Mouse (Mus musculus) kidney, embryonic 15.5 days (tissue): ENCODE measurements around the gene Zswim5. TPM values are rescaled to one million over a fixed set of nuclear protein-coding genes. Genes with fewer than 3 reads are reported as not detected.

Source experiments
- ATAC-seq: fragments of 200-750 bp; cut with Nextera tagmentation; replicated peaks from 2 replicates; pipeline ENCODE4 v1.8.0; 2017; ENCODE audit warnings: moderate TSS enrichment; ENCODE audit not compliant: low FRiP score
- H3K27ac ChIP-seq: fragments of 300-500 bp; sonication (generic); 2 replicates; pipeline ENCODE4 v1.5.1; 2015; ENCODE audit warnings: mild to moderate bottlenecking, inconsistent platforms
- H3K27me3 ChIP-seq: fragments of 300-500 bp; sonication (generic); 2 replicates; pipeline ENCODE4 v1.6.1; 2015; ENCODE audit warnings: inconsistent platforms
- H3K36me3 ChIP-seq: fragments of 300-500 bp; sonication (generic); 2 replicates; pipeline ENCODE4 v1.6.1; 2015; ENCODE audit warnings: inconsistent platforms
- H3K4me1 ChIP-seq: fragments of 300-500 bp; sonication (generic); 2 replicates; pipeline ENCODE4 v1.6.1; 2015; ENCODE audit warnings: inconsistent platforms
- H3K4me2 ChIP-seq: fragments of 300-500 bp; sonication (generic); 2 replicates; pipeline ENCODE4 v1.6.1; 2015; ENCODE audit warnings: moderate library complexity, mild to moderate bottlenecking, inconsistent platforms
- H3K4me3 ChIP-seq: fragments of 300-500 bp; sonication (generic); replicated peaks from 2 replicates; pipeline ENCODE4 v1.5.1; 2015; ENCODE audit warnings: mild to moderate bottlenecking, inconsistent platforms
- H3K9ac ChIP-seq: fragments of 300-500 bp; sonication (generic); 2 replicates; pipeline ENCODE4 v1.6.1; 2015; ENCODE audit warnings: mild to moderate bottlenecking, inconsistent platforms
- H3K9me3 ChIP-seq: fragments of 300-500 bp; sonication (generic); replicated peaks from 2 replicates; pipeline ENCODE4 v1.6.1; 2016; ENCODE audit warnings: inconsistent platforms
- WGBS: fragments of 180-500 bp; shearing (Covaris S2); methylation state at CpG from one replicate; pipeline ENCODE4 v1.1.7; 2015; ENCODE audit warnings: mixed read lengths; 5-methylcytosine and 5-hydroxymethylcytosine counted together
- polyA plus RNA-seq: library from polyadenylated mRNA; unstranded; fragments of >200 nt; fragmentation: Nextera tagmentation; extraction: Ambion mirVana; gene quantifications from 2 replicates; pipeline ENCODE4 v1.2.1, GENCODE M21; 2015

Zswim5 gene
- polyA plus RNA-seq, 1 experiment from 2014 or later = 1.7 TPM

DNA sequence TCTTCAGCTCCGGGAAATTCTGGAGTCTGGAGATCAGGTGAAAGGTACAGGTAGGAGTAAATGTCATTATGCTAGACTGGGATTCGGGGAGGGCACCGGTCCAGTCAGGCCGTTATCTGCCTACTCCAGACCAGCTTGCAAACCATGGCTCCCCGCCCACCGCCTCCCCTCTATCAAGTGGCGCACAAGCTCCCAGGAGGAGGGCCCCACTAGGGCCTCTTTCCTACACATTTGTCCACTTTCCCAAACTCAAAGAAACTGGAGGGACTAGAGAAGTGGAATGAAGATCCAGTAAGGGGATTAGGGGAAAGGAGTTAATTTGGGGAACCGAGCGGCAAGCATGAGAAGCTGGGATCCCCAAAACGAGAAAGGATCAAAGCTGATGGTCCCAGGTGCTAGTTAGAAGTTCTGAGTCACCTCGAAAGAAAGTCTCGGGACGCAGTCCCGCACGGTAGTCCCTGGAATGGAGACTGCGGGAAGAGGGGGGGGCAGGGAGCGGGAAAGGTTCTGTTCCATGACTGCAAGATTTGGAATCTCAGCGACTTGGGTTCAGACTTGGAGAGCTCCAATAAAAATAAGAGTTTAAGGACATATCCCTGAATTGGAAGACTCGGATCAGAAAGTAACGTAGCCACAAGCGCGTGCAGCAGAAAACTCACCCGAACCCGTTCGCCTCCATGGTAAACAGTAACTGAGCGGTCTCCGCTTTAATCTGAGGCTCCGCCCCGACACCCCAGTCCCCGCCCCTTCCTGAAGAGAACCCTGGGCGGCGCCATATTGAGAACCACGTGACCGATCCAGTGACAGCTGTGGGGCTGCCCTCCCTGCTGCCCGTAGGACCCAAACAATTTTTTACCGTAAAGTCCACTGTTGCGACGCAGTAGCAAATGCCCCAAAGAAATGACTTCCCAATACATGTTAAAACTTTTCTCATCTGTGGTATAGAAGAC lies 116.8 kb downstream of the Zswim5 start, which contains the start of gene Urod:
Urod (minus strand) TSS at position 742 of the 950 bp plus-strand sequence.
- WGBS = under 1% methylated on average over 38 of the region's 38 CpGs
- H3K9ac ChIP-seq = peak within 1 kb of the TSS; percentile 74
- H3K4me1 ChIP-seq = peaks cover 31% of the 10 kb centered on the region
- H3K27me3 ChIP-seq = no peaks in the 10 kb centered on the region
- peak within 1 kb of the TSS; percentile 98 for H3K4me2 ChIP-seq
- H3K9me3 ChIP-seq = no peaks in the 10 kb centered on the region
- H3K36me3 ChIP-seq = peaks cover 27% of the 10 kb centered on the region
- ATAC-seq = peak; percentile 92
- H3K27ac ChIP-seq = peak within 1 kb of the TSS; percentile 82
- H3K4me3 ChIP-seq = peak within 1 kb of the TSS; percentile 81

- H3K9me3 ChIP-seq = no peaks in the 10 kb centered on the region
- under 1% methylated on average over 57 of the region's 58 CpGs for WGBS
- peak within 1 kb of the TSS; percentile 81 for H3K4me3 ChIP-seq
- H3K9ac ChIP-seq = peak within 1 kb of the TSS; percentile 74
- H3K27me3 ChIP-seq = no peaks in the 10 kb centered on the region
- peaks cover 29% of the 10 kb centered on the region for H3K36me3 ChIP-seq
- H3K4me2 ChIP-seq = peak within 1 kb of the TSS; percentile 98
- peak within 1 kb of the TSS; percentile 82 for H3K27ac ChIP-seq
- peak; percentile 77 for ATAC-seq
- H3K4me1 ChIP-seq = peaks cover 31% of the 10 kb centered on the region
These were observed 118.1 kb downstream of the Zswim5 start, which contains the start of gene Hectd3 for GRCm38 (mm10) chr4:116995131-116995797. Gene Hectd3 (plus strand): TSS chr4:116995317.

DNA sequence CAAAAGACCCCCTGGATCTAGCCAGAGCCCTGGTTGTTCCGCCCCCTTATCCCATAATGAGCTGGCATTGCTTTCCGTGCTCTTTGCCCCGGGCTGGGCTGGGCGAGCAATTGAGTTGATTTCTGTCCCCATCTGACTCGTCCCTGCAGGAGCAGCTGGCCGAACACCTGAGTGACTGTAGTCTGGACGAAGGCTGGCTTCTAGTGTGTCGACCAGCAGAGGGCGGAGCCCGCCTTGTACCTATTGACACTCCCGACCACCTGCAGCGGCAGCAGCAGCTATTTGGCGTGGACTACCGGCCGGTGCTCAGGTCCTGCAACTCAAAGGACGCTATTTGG lies 118.6 kb downstream of the Zswim5 start:
- 0% methylated on average over 16 of the region's 16 CpGs for WGBS
- H3K9me3 ChIP-seq = no peaks in the 10 kb centered on the region
- H3K9ac ChIP-seq = peak overlapping the region; percentile 74
- H3K36me3 ChIP-seq = peaks cover 29% of the 10 kb centered on the region
- H3K27ac ChIP-seq = peak overlapping the region; percentile 82
- H3K4me2 ChIP-seq = peak overlapping the region; percentile 98
- no peaks in the 10 kb centered on the region for H3K27me3 ChIP-seq
- H3K4me3 ChIP-seq = peak overlapping the region; percentile 81
- peaks cover 31% of the 10 kb centered on the region for H3K4me1 ChIP-seq
- peak; percentile 22 for ATAC-seq

- 93% methylated on average over 17 of the region's 17 CpGs for WGBS
- Histone ChIP-seq H3K4me3 (no peak overlapping the region), H3K36me3 (peaks cover 52% of the 10 kb centered on the region), H3K9ac (no peak overlapping the region), H3K27ac (no peak overlapping the region), H3K4me1 (peaks cover 23% of the 10 kb centered on the region), H3K4me2 (no peak overlapping the region), H3K27me3 (no peaks in the 10 kb centered on the region), H3K9me3 (no peaks in the 10 kb centered on the region)
- ATAC-seq = no peak
These were observed 122.5 kb downstream of the Zswim5 start for GRCm38 (mm10) chr4:116999513-117000154.

GRCm38 (mm10) chr4:117001957-117002356 lies 124.8 kb downstream of the Zswim5 start:
- peaks cover 52% of the 10 kb centered on the region for H3K36me3 ChIP-seq
- 88% methylated on average over 16 of the region's 16 CpGs for WGBS

DNA sequence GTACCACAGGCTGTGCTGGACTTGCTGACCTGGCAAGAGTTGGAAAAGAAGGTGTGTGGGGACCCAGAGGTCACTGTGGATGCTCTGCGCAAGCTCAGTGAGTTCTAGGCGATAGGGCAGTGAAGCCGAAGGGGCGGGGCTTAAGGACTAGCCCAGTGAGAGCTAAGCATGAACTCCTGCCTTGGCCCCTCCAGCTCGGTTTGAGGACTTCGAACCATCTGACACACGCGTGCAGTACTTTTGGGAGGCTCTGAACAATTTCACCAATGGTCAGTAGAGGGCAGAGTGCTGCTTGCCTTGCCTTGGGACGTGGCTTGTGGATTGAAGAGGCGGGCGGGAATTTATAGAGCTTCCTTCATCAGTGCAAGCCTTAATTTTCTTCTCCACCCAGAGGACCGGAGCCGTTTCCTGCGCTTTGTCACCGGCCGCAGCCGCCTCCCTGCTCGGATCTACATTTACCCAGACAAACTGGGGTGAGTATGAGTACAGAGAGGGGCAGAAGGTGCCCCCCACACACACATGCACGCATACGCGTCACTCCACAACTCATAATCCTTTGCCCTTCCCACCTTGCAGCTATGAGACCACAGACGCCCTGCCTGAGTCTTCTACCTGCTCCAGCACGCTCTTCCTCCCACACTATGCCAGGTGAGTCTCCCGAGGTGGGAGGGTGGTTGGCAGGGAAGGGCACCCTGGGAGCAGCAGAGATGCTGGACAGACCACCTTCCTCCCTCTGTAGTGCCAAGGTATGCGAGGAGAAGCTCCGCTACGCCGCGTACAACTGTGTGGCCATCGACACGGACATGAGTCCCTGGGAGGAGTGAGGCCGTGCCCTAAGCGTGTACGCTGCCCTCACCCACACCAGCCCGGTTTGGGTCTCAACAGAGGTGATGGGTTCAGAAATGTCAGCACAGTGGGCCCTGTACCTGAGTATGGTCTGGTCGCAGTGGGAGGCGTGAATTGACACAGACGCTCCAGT lies 125.7 kb downstream of the Zswim5 start:
- H3K36me3 ChIP-seq = peaks cover 52% of the 10 kb centered on the region
- H3K9ac ChIP-seq = no peak overlapping the region
- peak; percentile 82 for ATAC-seq
- H3K4me2 ChIP-seq = no peak overlapping the region; the same call in 1 of the 2 replicates
- WGBS = 53% methylated on average over 38 of the region's 38 CpGs
- no peaks in the 10 kb centered on the region for H3K27me3 ChIP-seq
- peaks cover 7% of the 10 kb centered on the region for H3K4me1 ChIP-seq
- H3K4me3 ChIP-seq = no peak overlapping the region
- no peaks in the 10 kb centered on the region for H3K9me3 ChIP-seq
- H3K27ac ChIP-seq = no peak overlapping the region

More at GRCm38 (mm10) chr4:117001957-117002356, 124.8 kb downstream of the Zswim5 start:
- Histone ChIP-seq H3K27ac (no peak overlapping the region), H3K4me1 (peaks cover 7% of the 10 kb centered on the region), H3K9ac (no peak overlapping the region), H3K9me3 (no peaks in the 10 kb centered on the region), H3K4me2 (no peak overlapping the region), H3K4me3 (no peak overlapping the region), H3K27me3 (no peaks in the 10 kb centered on the region)
- ATAC-seq = no peak

DNA sequence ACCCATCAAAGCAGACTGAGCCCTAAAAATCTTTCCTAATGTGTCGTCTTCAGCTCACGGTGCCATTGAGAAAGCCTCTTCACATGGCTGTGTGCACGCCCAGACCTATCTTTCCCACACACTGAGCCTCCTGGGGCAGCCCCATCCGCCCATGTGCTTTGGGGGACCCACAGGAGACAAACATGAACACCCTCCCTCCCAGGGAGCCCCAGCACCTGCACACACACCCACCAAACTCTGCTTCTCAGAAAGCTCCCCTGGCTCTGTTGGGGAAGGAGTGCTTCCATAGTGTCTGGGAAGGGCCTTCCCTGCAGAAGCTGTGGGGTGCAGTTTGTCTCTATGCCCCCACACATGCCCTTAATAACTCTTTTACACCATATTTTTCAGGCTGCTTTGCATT lies 127.5 kb downstream of the Zswim5 start:
- Histone ChIP-seq H3K36me3 (peaks cover 39% of the 10 kb centered on the region), H3K27me3 (no peaks in the 10 kb centered on the region), H3K4me3 (no peak overlapping the region), H3K4me2 (no peak overlapping the region), H3K9ac (no peak overlapping the region), H3K27ac (no peak overlapping the region), H3K9me3 (no peaks in the 10 kb centered on the region), H3K4me1 (peaks cover 7% of the 10 kb centered on the region)
- no peak for ATAC-seq
- 87% methylated on average over 4 of the region's 4 CpGs for WGBS

GRCm38 (mm10) chr4:117005611-117006400 lies 128.6 kb downstream of the Zswim5 start:
- 79% methylated on average over 7 of the region's 7 CpGs for WGBS
- Histone ChIP-seq H3K4me3 (no peak overlapping the region), H3K9ac (no peak overlapping the region), H3K27ac (no peak overlapping the region), H3K4me2 (no peak overlapping the region), H3K9me3 (no peaks in the 10 kb centered on the region), H3K36me3 (peaks cover 28% of the 10 kb centered on the region), H3K4me1 (peaks cover 7% of the 10 kb centered on the region), H3K27me3 (no peaks in the 10 kb centered on the region)
- no peak for ATAC-seq

GRCm38 (mm10) chr4:117007058-117007457 lies 129.9 kb downstream of the Zswim5 start:
- H3K9me3 ChIP-seq = no peaks in the 10 kb centered on the region
- WGBS = 61% methylated on average over 3 of the region's 3 CpGs
- peaks cover 7% of the 10 kb centered on the region for H3K4me1 ChIP-seq
- peaks cover 18% of the 10 kb centered on the region for H3K36me3 ChIP-seq
- no peaks in the 10 kb centered on the region for H3K27me3 ChIP-seq
- no peak overlapping the region for H3K9ac ChIP-seq
- H3K4me3 ChIP-seq = no peak overlapping the region
- H3K4me2 ChIP-seq = no peak overlapping the region
- no peak overlapping the region for H3K27ac ChIP-seq
- no peak for ATAC-seq

GRCm38 (mm10) chr4:117010231-117010630 lies 133.1 kb downstream of the Zswim5 start:
- no peak overlapping the region for H3K27ac ChIP-seq
- H3K9ac ChIP-seq = no peak overlapping the region
- H3K4me2 ChIP-seq = no peak overlapping the region
- no peaks in the 10 kb centered on the region for H3K36me3 ChIP-seq
- H3K9me3 ChIP-seq = no peaks in the 10 kb centered on the region
- no peak for ATAC-seq
- no peaks in the 10 kb centered on the region for H3K4me1 ChIP-seq
- no peaks in the 10 kb centered on the region for H3K27me3 ChIP-seq
- H3K4me3 ChIP-seq = no peak overlapping the region
- 83% methylated on average over 5 of the region's 5 CpGs for WGBS
